ENCODE assay signal across 17 mouse cellular contexts in genomic region chr9:116298791-116299190, GRCm38 (mm10).
"Had no signal": no experiment of that assay in that cellular context is flagged by ENCODE, and none has a peak within 500 bp of the region (broad histone marks: within the 10 kb centered on the region; RNA-seq: fewer than 3 reads in every experiment).

No protein-coding gene starts in this region.

- H3K9me3 ChIP-seq: limb, embryonic 15.5 days; liver, embryonic 13.5 days; lung, embryonic 15.5 days; midbrain, embryonic 12.5 days; neural tube, embryonic 12.5 days had no signal

- H3K4me2 ChIP-seq: limb, embryonic 15.5 days; liver, embryonic 13.5 days; lung, embryonic 15.5 days; midbrain, embryonic 12.5 days; neural tube, embryonic 12.5 days had no signal

- H3K4me1 ChIP-seq: liver, embryonic 13.5 days; megakaryocyte, embryonic 14.5 days; midbrain, embryonic 12.5 days; neural tube, embryonic 12.5 days had no signal

- DNase-seq: kidney, postnatal 36 days; layer of hippocampus, adult 9-11 months; layer of hippocampus, postnatal 36 days; liver, embryonic 13.5 days; liver, postnatal 0 days; lung, postnatal 14 days; right cerebral cortex, adult 18-20 months; right cerebral cortex, postnatal 25 days; thymus, postnatal 4 days had no signal

- H3K27ac ChIP-seq: kidney, postnatal 0 days; limb, embryonic 15.5 days; liver, embryonic 13.5 days; lung, embryonic 15.5 days; macrophage; midbrain, embryonic 12.5 days; neural tube, embryonic 12.5 days had no signal

- H3K36me3 ChIP-seq: limb, embryonic 15.5 days; liver, embryonic 13.5 days; lung, embryonic 15.5 days; midbrain, embryonic 12.5 days; neural tube, embryonic 12.5 days had no signal

- H3K4me3 ChIP-seq: limb, embryonic 15.5 days; liver, embryonic 13.5 days; lung, embryonic 15.5 days; megakaryocyte, embryonic 14.5 days; midbrain, embryonic 12.5 days; myocyte; neural tube, embryonic 12.5 days had no signal

- H3K9ac ChIP-seq: limb, embryonic 15.5 days; liver, embryonic 13.5 days; liver, postnatal 0 days; lung, embryonic 15.5 days; midbrain, embryonic 12.5 days; neural tube, embryonic 12.5 days had no signal

- ATAC-seq: liver, postnatal 0 days had no signal

- H3K27me3 ChIP-seq: limb, embryonic 15.5 days; liver, embryonic 13.5 days; lung, embryonic 15.5 days; megakaryocyte, embryonic 14.5 days; midbrain, embryonic 12.5 days; neural tube, embryonic 12.5 days had no signal
